Mouse (Mus musculus) left cerebral cortex, postnatal 25 days (tissue): ENCODE measurements at regions not wholly inside any gene's neighbourhood (a gene's known extent, or its start where the extent isn't known, plus 50 kb on each side); places are given as distances from the start of the nearest gene placed in this dataset.

Experiments used
- DNase-seq, 2 experiments: peaks; one replicate each; pipeline ENCODE4 v3.0.0; 2022; ENCODE audit warnings: low spot score in 2 of 2, mixed read lengths in 1 of 2
- intact Hi-C: fragments of 180-260 bp; cut with DNase I; formaldehyde crosslinking; loops from one replicate; pipeline ENCODE4 v1.15.1; 2025

DNA sequence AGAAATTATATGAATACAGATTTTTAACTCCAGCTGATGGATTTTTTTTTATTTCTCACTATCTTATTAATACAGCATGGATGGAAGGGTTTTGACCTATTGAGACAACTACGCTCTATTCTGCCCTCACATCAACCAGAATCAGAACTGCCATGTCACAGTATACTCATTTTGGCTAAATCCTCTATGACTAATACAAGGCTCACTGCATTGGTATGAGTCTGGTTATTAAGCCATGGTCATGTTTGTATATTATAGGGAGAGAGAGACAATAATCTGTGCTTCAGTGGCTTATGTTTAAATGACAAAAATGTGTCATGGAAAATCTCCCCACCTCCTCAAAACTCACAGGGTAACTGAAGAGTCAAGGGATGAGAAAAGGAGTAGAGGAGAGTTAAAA, 191.0 kb upstream of the Agr3 start:
- intact Hi-C loops, result no loop called here
- DNase-seq, result no peak

DNA sequence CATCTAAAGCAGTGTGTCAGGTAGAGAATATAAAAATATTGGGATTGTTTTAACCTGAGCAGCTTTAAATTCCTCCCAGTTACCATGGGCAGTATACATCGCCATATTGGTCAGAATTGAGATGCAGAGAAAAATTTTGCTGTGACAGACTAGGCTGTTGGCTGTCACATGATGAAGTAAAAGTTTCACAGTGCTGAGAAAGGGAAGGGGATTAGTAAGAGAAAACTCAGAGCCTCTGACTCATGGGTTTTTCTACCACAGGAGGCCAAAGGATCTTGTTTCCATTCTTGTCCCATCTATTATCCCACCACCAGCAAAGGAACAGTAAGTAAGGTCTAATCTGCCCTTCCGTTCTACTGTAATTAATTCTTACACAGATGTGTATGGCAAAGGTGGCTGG, 191.8 kb upstream of the Agr3 start:
- DNase-seq, result no peak
- intact Hi-C loops, result no loop called here

DNA sequence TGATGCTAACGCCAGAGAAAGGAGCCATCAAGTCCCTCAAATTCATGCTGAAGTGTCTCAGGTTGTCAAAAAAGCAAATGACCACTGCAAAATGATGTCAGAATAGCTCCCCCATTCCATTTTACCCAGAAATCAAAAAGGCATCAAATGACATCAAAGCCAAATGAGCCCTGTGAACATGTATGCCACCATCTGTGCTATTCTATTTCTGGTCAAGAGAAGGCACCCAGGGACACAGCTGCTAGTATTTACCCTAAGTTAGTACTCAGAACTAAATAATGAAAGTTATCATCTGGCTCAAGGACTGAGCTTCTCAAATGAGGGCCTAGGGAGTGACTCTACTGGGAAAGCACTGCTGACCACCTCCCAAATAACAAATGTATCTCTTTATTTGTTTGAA, 191.1 kb upstream of the Ahr start:
- peak in 1 of 2 experiments; percentile 76 for DNase-seq

DNA sequence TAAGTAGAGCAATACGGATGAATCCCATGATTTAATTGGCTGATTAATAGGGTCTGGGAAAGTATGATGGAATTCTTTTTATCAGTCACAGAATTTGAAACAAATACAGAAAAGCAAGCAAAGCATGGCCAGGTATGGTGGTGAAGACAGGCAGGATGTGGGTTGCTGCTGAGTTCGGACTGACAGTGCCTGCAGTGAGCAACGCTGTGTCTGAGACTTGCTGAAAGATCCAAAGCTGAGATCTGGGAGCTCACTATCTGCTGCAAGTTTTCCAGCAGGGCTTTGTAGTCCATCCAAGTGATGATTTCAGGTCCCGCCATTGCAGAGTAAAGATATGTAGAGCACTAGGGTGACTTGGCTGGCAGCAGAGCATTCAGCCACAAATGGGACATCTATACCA, 189.3 kb upstream of the Ahr start:
- no peak for DNase-seq
- intact Hi-C loops, result no loop called here

More for the DNA sequence above, 191.1 kb upstream of the Ahr start:
- intact Hi-C loops, result no loop called here

DNA sequence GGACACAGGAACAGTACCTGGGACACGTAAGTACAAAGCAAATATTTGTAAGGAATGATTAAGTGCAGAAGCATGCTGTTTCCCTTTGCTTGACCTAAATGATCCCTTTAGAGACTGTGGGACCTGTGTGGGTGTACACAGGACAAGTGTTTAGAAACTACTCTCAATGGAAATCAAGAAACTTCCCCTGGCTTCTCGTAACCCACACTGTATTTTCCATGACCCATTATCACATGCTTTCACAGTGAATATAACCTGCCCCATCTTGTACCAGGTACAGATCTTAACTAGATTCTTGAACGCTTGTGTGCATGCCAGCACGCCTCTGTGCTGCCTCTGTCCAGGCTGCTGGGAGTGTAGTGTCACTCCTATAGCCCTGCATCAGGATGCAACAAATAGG, 177.8 kb upstream of the Ahr start:
- intact Hi-C loops, result no loop called here
- no peak for DNase-seq

DNA sequence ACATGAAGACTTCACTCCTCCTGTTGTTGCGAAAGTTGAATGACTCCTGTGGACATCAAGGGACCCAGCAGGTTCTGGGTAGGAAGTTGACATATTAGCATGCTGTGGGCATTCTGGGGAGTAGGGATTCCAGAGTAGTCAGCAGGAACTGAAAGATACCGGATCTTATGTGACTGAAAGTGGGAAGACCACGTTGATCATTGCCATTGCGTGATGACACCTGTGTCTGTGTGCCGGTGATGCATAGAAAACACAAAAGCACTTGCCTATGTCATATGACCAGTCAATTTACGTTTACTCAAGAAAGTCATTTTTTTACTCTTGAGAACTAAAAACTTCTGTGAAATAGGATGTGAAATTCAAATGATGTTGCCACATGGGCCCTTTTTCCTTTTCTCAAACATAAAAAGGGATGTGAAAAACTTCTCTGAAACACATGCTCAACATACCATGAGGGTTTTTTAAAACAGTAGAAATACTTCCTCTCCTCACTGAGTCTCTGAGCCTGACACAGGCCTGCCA, 176.8 kb upstream of the Ahr start:
- intact Hi-C loops, result no loop called here

DNA sequence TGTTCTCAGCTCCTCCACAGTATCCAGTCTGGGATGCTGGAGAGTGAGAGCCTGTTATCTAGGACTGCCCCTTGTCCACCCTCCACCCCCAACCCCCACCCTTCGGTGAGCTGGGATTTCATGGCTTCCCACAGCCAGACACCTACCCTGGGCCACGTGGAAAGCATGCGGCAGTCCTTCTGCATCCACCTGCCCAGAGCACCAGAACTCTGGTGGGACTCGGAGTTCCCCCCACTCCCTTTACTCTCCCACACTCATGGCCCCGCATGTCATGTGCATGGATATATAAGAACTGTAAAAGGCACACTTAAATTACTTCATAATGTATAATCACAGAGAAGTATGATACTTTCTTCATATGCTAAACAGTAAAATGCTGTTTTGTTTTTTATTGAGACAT, 175.5 kb upstream of the Ahr start:
- intact Hi-C loops, result no loop called here
- DNase-seq, result no peak

More for the DNA sequence above, 176.8 kb upstream of the Ahr start:
- no peak for DNase-seq

DNA sequence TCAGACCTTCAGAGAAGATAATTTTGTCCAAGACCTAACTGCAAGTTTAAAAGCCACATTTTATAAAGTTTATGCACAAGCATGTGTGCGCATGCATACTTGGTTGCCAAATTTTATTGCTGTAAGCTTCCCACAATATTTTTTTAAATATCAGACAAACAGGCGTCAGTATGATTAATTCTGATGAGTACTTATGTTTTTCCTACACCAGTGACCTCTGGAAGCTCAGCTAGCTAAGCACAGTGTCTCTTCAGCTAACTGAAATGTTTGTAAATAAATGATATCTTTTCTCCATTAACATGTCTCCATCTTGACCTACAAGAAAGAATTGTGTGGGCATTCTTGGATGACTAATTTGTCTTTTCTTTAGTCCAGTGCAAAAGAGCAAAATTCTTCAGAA, 168.6 kb upstream of the Ahr start:
- intact Hi-C loops, result no loop called here

DNA sequence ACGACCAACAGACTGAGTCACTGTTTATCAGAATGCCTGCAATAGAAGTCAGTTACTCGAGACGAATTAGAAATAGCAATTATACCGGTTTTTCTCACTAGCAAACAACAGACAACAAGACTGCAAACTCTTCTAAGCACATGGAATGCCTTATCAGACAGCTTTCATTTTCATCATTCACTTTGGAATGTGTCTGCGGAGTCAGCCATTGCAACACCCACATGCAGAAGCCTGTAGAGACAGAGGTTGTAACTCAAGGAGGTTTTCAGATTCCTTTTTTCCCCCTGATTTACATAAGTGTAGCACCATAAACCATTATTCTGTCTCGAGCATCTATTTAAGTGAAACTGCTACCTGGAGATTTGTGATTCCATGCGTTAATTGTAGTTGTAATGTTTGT, 167.8 kb upstream of the Ahr start:
- no peak for DNase-seq
- intact Hi-C loops, result no loop called here

More for the DNA sequence above, 168.6 kb upstream of the Ahr start:
- DNase-seq, result no peak

DNA sequence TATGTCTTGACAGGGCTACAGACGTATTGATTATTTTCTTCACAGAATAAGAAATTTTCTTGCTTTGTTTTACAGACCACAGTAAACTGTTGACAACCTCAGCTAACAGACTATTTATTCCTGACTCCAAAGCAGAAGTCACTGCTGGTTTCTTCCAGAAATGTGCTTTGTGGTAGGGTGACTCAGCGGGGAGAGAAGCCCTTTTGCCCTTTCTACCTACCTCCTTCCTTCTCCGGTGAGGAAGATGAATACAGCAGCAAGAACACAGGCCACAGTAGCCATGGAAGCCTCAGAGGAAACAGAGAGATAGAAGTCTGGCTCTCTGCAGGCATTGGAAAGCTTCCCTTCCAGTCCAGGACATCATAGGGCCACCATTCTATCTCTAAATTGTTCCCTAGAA, 159.4 kb upstream of the Ahr start:
- no peak for DNase-seq
- intact Hi-C loops, result no loop called here

DNA sequence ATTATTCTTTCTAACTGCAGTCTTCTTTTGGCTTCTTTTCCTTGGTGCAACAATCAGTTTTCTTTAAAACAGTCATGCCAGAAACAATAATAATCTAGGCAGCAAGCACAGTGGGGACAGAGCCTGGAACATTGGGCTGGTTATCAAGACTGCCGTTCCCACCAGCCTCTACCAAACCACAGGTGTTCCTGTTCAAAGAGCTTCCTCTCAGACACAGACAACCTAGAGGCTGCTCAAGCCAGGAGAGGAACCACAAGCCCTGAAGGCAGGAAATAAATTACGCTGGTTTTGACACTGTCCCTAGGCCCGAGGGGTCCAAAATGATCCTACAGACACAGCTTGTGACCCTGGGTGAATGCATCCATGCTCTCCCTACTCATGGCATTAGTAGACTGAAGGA, 156.1 kb upstream of the Ahr start:
- no peak for DNase-seq
- intact Hi-C loops, result no loop called here

DNA sequence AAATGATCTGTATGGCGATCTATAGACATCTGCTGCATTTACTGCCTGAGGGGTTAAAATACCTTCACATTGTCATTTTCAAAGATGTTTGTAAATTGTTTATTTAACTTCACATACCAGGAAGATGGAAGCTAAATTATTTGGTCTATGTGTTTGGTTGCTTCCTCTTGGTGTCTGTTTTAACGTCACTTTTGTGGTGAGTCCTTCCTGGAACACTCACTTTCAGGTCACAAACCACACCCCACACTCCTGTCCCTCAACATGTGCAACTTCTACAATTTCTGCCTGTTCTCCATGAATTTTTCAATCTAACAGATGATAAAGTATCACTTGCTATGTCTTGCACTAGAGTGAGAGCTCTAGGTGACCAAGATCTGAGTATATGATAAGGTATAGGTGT, 151.4 kb upstream of the Ahr start:
- intact Hi-C loops, result no loop called here
- no peak for DNase-seq

DNA sequence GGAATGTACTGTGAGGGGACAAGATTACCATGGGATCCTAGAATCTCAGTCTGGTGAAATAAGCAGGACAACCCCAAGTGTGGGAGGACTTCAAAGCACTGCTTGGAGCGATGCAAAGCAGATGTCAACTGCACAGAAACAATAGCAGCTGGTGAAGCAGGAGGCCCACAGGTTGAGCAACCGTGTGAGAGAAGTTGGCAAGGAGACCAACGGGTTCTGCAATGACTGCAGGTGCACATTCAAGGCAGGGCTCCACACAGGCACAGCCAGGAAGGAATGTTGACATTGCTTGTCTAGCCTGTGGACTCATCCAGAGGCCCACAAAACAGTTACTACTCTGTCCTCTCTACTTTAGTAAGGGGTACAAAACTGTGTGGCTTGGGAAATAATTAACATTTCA, 150.4 kb upstream of the Ahr start:
- intact Hi-C loops, result no loop called here
- no peak for DNase-seq

DNA sequence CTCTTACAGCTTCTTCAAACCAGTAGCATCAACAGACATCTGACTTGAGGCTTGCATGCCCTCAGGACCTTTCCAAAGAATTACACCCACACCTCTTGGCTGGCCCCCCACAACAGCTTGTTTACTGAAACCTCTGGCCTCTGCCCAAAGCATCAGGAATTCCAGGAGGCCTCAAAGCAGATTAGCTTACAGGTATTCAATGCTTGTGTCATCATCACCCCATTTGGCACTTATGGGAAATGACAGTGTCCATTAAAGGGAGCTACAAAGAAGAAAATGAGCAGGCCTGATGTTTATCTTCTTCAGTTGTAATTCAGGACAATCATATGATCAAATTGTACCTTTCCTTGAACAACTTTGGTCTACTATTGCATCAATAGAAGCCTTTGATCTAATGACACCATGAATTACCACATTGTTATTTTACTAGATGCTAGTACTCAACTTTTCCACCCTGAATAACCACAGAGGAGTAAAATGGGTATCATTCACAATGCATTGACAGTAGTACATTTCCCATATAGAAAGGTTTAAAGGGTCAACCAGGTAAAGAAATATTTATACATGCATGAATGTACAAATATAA, 147.1 kb upstream of the Ahr start:
- DNase-seq, result no peak
- intact Hi-C loops, result no loop called here

DNA sequence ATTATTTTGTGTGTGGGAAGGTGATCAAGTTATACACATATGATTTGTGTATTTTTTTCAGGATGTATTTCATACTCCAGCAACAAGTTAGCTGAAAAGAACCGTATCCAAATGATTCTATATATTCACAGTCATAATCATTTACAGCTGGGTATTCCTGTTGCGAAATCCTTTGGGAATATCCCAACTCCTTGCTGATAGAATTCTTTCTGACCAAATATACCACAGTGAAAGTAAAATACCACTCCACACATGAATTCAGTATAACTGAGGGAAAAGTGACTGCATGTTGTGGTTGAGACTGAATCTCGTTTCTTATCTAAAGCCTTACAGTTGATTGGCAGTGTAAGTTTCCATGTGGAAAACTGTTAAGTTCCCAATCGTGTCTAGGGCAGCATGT, 145.1 kb upstream of the Ahr start:
- intact Hi-C loops, result loop anchor here (10.0 kb wide), 1 partner anchor 145 kb away; the partner anchor contains the start of gene Ahr
- no peak for DNase-seq

DNA sequence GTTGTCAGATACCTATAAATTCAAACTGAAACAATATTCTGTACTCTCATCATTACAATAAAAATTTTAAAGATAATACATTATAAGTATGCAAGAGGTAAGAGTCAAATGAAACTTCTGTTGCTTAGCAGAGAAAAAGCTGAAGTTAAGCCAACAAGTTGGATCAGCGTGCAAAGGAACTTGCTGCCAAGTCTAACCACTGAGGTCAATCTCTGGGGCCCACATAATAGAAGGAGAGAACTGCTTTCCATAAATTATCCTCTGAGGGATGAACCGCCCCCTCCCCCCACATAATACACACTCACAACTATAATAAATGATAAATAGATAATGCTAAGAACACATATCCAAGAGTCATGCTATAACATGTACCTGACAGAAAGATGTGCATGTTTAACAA, 144.2 kb upstream of the Ahr start:
- no peak for DNase-seq
- intact Hi-C loops, result loop anchor here (10.0 kb wide), 1 partner anchor 144 kb away; the partner anchor contains the start of gene Ahr

DNA sequence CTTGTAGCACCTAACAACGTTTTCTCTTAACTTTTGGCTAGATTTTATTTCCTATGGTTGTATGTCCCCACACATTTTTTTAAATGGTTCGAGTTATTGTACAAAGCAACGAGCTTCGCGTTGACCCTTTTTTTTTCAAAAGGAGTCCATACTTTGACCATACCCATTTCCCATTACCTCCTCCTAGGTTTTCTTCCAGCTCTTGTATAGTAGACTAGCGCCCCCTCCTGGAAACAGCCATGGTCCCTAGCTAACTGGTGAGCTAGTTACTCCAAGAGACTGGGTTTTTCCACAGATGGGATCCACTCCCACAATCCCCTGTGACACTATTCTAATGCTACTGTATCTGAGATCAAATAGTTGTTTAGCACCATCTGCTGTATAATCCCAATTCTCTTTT, 139.6 kb upstream of the Ahr start:
- peak; percentile 11 to 28 for DNase-seq
- intact Hi-C loops, result loop anchor here (5.0 to 10.0 kb wide), 2 partner anchors 140 to 362 kb away; partner anchors contain the start of gene Ahr

DNA sequence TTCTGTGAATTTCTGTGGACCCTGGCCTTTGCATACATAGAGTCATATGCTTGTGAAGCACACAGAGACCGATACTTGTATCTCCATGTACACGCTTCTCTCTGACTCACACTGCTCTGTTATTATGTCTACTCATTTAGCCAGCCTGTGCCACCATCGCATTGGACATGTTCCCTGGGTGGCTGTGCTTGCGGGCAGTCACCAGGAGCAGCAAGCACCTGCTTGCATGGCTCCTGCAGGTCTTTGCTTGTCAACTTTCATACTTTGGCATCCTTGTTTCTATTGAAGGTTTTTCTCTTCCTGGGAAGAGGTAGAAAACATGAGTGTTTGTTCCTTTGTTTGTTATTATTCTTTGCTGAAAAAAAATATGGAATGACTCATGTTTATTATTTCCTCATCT, 136.1 kb upstream of the Ahr start:
- intact Hi-C loops, result loop anchor here (5.0 to 10.0 kb wide), 2 partner anchors 136 to 359 kb away; partner anchors contain the start of gene Ahr
- DNase-seq, result no peak

DNA sequence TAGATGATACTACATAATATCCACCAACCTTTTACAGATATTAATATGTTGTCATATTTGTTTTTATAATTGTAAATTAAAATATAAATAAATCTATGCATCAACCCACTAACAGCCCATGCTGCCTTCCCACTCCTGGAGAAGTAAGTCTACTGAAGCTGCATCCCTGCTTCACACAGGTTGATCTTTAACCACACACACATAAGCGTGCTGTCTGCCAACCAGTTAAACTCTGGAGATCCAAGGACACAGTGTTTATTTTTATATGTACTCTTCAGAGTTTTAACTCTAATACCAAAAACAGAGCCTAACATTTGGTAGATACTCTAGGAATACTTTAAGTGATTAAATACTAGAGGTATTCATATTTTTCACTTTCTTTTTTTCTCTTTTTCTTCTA, 133.9 kb upstream of the Ahr start:
- intact Hi-C loops, result no loop called here
- DNase-seq, result no peak

DNA sequence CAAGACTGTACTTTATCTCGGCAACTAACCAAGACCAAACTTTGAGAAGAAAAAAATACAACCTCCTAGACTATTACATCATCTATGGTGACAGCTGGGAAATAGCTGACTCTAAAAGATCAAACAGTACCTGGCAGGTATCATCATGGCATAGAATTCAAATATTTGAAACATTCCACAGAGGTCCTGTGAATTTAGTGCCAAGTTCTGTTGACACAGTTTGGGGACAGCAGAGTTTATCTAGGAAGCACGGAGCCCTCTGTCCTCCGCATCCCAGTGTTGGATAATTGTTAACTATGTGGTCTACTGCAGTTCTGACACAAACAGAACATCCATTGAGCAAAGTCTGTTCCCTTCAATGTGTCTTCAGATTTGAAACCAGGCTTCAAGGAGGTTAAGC, 132.9 kb upstream of the Ahr start:
- DNase-seq, result no peak
- intact Hi-C loops, result no loop called here

DNA sequence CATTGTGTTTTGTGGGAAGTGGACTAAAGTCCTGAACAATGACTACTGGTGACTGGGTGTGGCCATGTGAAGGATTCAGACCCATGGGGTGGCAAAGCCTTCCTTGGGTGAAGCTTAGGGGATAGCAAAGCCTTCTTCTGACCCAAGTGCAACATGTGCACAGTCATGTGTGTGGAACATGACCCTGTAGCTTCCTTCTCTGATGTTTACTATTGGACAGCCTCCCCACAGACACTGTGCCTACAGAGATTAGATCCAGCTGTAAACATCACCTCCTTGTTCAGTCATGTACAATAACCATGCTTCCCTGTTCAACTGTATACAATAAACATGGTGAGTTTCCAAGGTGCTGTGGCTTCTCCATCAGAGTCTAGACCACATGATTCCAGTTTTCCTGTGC, 132.4 kb upstream of the Ahr start:
- DNase-seq, result no peak
- intact Hi-C loops, result no loop called here

DNA sequence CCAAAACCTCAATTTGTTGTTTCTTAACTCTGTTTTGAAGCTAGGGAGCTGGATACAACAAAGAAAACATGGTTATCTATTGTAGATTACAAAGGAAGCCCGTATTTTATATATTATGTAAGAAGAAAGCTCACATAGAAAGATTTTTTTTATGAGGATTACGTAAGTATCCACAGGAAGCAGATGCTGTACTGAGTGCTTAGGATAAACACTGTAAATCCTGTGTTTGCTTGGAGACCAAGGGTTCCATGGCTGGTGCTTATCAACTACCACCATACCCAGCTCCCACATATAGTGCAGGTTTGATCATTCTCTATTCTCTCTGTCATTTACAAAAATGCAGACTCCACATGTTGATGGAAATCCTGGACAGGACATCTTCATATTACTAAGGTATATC, 131.2 kb upstream of the Ahr start:
- intact Hi-C loops, result no loop called here
- no peak for DNase-seq
